Mouse (Mus musculus) frontal cortex, postnatal 10 days (tissue): Measurements from ENCODE around the gene Olfr62.

Experiments used
- DNase-seq, 2 experiments: peaks; one replicate each; pipeline ENCODE4 v3.0.0; 2022; ENCODE audit warnings: low spot score in 2 of 2, mixed read lengths in 1 of 2

Gene Olfr62

DNA sequence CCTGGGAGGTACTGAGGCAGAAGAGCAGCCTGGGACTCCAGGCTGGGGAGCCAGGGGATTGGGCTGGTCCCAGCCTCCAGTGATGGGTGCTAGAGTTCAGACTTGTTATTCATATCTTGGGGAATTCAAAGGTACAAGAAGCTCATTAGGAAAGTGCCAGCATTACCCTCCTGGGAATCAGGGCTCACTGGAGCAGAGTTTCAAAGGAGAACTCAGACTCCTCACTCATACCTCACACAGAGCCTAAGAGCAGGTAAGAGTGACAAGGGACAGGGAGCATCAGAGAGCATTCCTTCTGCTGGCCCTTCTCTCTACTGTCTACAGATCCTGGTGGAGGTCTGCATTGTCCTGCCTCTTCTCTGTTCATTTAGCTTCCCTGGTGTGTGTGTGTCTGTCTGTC is at the start of gene Olfr62:
Gene Olfr62 (plus strand): TSS at position 301 of the 400 bp plus-strand sequence.
- no peak for DNase-seq

DNA sequence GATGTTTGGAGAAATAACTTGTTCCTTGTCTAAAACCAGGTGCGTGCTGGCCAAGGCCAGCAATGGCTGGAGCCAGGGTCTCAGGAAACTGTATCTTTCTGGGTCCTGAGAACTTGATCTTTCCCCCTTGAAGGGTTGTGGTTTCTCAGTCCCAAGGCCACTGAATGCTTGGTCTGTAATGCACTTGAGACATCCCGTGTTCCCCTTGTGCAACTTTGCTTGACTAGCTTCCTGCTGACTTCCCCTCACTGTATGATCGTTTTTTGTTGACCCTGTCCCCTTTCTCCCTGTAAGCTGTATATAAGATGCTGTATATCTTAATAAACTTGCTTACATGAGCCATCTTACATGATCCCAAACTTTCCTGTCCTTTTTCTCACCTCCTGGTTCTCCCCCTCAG is 48.9 kb upstream of the Olfr62 start:
- no peak for DNase-seq

DNA sequence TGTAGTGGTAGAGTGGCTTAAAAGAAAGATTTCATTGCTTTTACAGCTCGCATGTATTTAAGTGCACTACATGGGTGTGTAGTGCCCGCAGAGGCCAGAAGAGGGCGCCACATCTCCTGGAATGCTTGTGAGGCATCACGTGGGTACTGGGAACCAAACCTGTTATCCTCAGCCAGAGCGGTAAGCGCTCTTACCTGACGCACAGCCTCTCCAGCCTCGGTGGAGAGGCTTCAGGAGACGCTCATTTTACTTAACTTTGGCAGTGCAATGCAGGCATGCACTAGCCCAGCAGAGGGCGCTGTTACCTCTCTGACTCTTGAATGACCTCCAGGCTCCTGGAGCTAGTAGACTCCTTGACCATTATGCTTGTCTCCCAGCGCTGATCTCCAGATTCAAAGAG is 46.1 kb upstream of the Olfr62 start:
- no peak for DNase-seq

DNA sequence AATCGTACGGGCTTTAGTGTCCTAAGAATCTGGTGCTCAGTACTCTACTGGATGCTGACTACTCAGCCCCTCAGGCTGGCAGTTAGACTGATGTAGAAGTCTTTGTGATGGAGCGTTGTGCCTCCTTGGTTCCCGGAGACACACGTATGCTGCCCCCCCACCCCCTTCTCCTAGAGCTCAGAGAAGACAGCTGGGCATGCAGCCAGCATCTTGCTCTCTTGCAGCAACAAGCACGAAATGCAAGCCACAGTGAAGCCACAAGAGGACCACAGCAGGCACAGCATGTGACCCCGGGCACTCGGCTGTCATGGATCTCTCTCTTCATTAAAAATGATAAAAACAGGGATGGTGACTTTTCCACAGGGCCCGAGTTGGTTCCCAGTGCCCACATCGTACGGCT is 43.3 kb upstream of the Olfr62 start:
- no peak for DNase-seq

DNA sequence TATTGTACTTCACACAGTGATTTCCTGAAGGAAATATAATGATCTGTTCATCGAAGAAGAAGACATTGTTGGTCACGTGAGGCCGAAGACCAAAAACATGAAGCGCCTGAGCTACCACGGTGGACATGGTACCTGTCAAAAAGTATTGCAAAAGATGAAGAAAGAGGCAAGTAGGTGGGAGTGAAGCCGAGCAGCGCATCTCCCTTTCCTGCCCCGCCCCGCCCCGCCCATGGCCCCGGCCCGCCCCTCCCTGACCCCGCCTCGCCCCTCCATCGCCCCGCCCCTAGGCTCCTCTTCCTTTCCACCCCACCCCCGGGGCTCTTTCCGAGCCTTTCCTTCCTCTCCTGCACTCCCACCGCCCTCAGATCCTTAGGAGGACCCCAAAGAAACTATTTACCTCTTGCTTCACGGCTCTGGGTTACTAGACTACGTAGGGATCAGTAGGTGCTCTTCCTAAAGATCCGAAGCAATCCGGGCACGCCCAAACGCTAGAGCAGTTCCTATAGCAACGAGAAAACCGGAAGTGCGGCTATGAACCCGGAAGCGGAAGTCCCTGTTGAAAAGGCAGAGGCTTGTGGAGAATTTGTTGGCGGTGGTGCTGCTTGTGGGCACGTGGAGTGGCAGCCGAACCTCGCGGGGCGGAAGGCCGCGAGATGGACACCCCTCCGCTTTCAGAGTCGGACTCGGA is 38.3 kb upstream of the Olfr62 start, which contains the start of the genes Cfap57 and Ebna1bp2:
Gene Cfap57 (minus strand): TSS at position 499 of the 688 bp plus-strand sequence.
Gene Ebna1bp2 (plus strand): TSS at position 521 of the 688 bp plus-strand sequence.
- peak; percentile 86 to 87 for DNase-seq

DNA sequence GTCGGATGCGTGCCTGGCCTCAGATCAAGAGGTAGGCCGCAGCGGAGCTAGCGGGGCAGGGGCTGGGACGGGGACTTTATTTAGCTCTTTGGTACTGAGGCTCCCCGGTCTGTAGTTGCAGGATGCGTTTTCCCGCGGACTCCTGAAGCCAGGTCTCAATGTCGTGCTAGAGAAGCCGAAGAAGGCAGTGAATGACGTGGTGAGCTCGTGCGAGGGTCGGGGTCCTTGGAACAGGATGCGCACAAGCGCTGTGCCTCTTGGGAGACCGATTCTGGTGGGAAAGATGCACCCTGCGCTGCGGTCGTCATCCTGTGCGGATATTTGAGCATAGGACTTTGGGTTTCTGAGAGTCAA is 37.8 kb upstream of the Olfr62 start:
- no peak for DNase-seq

DNA sequence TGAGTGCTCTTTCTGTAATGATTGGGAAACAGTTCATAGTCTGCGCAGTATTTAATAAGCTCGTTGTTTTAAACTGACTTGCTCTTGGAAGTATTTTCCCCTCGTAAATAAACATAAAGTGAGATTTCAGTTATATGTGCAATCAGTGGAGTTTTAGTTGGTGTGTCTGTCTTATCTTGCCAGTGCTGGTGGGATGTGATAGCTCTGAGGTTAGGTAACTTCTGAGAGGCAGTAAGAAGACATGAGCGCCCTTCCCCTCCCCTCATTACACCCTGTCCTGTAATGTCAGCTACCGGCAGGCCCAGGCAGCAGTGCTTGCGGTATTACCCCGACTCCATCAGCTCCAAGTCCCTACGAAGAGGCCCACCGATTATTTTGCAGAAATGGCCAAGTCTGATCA is 37.0 kb upstream of the Olfr62 start:
- no peak for DNase-seq

DNA sequence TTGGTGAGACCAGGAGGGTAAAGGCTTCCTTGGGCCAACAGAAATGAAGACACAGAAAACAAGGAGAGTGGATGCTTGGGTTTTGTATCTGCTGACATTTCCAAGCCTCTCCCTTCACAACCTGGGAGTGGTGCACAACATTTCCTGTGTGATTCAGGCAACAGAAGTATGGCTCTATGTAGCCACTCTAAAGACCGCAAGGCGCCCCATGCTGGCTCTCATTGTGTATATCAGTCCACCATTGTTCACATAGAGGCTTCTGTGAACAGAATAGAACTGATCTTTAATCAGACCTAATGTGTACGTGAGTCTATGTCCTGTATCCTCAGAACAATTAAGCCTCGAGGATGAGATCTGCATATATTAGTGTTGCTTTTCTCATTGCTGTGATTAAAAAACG is 28.5 kb upstream of the Olfr62 start:
- no peak for DNase-seq

DNA sequence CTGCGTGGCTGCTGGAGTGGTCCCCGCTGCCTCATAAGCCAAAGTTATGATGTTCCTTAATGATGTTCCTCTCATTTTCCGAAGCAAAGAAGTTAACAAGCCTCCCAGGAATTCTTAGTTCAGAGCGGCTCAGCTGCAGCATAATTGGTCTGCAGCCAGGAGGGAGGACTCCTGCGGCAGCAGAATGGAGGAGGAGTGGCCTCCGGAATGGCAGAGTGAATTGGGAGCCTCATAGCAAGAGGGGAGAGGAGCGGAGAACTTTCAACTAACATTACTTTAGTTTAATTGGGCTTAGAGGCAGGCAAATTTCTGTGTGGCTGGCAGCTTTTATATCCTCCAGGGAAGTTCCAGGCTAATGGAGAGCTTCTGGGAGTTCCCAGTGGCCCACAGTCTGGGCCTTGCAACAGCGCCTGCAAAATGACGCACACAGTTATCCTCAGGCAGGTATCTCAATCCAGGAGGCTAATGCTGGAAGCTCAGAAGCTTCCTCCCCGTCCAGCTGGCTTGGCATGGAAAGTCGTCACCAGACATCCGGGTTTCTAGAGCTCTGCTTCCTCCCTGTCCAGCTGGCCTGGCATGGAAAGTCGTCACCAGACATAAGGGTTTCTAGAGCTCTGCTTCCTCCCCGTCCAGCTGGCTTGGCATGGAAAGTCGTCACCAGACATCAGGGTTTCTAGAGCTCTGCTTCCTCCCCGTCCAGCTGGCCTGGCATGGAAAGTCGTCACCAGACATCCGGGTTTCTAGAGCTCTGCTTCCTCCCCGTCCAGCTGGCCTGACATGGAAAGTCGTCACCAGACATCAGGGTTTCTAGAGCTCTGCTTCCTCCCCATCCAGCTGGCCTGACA is 16.2 kb upstream of the Olfr62 start:
- no peak for DNase-seq

DNA sequence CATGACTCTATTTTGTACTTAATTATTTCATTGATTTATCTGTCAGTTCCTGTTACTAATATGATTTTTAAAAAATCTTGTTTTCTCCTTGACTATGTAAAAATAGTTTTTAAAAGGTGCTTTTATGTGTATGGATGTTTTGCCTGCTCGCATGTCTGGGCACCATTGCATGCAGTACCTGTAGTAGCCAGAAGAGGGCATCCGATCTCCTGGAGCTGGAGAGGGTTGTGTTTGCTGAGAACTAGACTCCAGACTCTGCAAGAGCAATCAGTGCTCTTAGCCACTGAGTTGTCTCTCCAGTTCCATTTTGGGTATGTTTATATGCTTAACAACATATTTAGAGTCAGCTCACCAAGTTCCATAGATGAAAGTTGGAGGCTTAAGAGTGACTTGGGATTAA is 13.5 kb upstream of the Olfr62 start:
- DNase-seq = no peak

DNA sequence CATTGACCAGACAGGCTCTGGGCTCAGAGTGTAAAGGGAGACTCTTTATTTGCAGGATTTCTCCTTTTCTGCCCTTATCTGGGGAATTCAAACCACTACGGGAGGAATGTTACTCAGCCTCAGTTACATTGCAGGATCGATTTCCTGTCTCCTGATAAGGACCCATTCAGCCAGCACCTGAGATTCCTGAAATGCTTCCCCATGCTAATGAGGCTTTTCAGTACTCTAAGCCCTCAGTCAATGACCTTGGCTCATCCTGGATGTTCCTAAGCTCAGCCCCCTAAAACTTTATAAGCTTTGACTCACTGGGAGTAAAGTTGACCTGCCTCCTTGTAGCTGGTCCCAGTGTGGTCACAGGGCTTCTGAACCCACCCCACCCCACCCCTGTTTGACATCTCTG is 28.3 kb downstream of the Olfr62 start:
- no peak for DNase-seq

DNA sequence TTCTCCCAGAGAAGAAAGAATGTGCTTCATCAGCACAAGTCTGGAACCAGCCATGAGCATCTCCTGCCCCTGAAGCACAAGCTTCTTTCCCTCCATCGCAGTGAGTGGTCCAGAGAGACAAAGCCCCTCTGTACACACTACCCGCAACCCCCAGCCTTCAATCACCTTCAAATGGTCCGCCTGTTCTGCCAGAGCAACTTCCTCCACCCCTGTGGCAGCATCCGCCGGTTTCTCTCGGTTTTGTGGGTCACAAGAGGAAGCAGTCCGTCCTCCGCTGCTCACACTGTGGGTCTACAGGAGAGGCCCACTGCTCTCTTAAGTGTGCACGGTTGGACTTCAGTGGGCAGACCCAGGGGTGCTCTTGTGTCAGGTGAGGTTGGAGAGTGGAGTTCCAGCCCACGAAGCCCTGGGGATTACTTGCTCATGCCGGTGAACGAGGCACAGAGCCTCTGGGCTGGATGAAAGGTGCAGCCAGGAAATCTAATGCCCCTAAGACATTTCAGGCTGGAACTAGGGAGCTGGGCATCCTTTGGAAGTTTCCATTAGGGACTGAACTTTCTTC is 33.7 kb downstream of the Olfr62 start, which contains the start of gene Olfr1342:
Gene Olfr1342 (minus strand): TSS at position 345 of the 562 bp plus-strand sequence.
- DNase-seq = no peak

DNA sequence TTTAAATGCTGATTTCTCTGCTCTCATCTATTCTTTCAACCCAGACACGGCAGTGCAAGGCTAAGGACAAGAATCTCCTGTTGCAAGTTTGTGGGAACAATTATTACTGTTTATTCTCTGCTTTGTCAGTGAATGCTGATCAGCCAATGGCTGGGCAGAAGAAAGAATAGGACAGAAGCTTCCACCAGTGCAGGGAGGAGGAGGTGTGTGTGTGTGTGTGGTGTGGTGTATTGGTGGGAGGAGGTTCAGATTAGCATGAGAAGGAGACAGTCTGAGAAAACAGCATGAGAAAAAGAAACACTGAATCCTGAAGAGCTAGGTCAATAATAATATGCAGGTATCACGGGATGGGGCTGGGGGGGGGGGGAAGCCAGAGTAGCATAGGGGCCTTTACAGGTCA is 35.1 kb downstream of the Olfr62 start:
- DNase-seq = no peak

DNA sequence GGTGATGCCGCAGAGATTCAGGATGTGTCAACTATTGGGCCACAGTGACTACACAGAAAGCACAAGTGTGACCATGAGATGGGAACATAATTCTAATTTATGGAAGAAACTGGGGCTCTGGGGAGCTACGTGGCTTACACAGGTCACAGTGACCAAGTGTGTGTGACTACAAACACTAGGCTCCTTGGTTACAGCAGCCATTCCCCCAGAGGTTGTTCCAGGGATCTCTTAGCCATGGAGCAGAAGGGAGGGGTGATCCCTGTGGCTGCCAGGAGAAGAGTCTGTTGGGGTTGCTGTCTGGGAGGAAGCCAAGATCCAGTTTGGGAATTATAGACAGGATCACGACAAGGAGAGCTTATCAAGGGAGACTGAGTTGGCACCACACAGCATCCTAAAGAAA is 44.5 kb downstream of the Olfr62 start, which contains the start of gene Olfr1341:
Gene Olfr1341 (plus strand): TSS at position 301 of the 400 bp plus-strand sequence.
- no peak for DNase-seq

DNA sequence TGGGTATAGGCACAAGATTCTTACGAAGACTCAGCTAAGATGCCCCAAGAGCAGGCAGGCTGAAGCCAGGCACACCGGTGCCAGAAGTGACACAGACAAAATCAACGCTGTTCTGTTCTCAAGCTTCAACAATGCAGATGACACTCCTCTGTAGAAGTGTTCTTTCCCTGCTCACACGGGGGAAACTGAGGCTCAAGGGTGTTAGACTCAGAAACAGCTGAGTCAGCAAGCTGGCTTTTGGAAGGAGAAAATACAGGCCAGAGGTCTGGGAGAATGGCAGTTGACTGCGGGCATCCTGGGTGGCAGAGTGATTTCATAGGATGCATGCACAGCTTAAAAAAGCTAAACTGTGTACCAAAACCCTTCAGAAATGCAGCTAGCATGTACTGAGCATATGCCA is 49.3 kb downstream of the Olfr62 start:
- no peak for DNase-seq

DNA sequence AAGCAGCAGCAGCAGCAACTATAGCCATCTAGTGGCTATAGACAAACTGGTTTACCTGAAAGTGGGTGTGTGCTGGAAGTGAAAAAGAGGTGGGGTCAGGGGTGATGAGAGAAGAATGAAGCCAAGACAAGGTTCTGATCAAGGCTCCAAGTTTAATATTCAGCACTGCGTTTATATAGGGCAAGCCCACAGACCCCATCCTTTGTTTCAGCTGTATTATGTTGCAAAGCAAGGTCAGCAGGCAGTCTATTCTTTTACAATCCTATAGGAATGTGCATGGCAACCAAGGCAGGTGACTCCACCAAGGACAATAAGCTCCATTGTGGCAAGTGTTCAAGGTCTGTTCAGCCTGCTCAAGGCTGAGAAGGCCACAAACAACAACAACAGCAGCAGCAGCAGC is 52.9 kb downstream of the Olfr62 start:
- no peak for DNase-seq
